Mouse (Mus musculus): ENCODE data around the gene Zswim5.

- TF ChIP-seq POLR2A (IDR thresholded peaks at IDR 0.05; ENCODE audit: low read depth, low read length) = no peak
- peak; percentile 81; the same call in 1 of the 2 replicates for TF ChIP-seq CTCF (IDR thresholded peaks at IDR 0.05; ENCODE audit: extremely low read depth, insufficient read length, insufficient replicate concordance, low read depth, low read length)
Measured at GRCm38 (mm10) chr4:116991366-116991765, 114.2 kb downstream of the Zswim5 start.
